Mouse (Mus musculus) heart, embryonic 16.5 days (tissue): Measurements from ENCODE around the gene Nacc2. TPM values are rescaled to one million over a fixed set of nuclear protein-coding genes. Genes with fewer than 3 reads are reported as not detected.

ENCODE experiments used
- ATAC-seq: fragments of 200-750 bp; cut with Nextera tagmentation; replicated peaks from 2 replicates; pipeline ENCODE4 v1.8.0; 2017; ENCODE audit warnings: moderate number of reproducible peaks; ENCODE audit not compliant: insufficient read depth, low FRiP score; ENCODE audit errors: extremely low read depth
- H3K27ac ChIP-seq: fragments of 300-500 bp; sonication (generic); 2 replicates; pipeline ENCODE4 v1.5.1; 2014; ENCODE audit warnings: mild to moderate bottlenecking, low read length, control low read depth, moderate library complexity
- H3K27me3 ChIP-seq: fragments of 300-500 bp; sonication (generic); 2 replicates; pipeline ENCODE4 v1.6.1; 2014; ENCODE audit warnings: low read length, mixed read lengths; ENCODE audit not compliant: control insufficient read depth, insufficient read depth
- H3K36me3 ChIP-seq: fragments of 300-500 bp; sonication (generic); 2 replicates; pipeline ENCODE4 v1.6.1; 2014; ENCODE audit not compliant: control insufficient read depth, insufficient read depth
- H3K4me1 ChIP-seq: fragments of 300-500 bp; sonication (generic); 2 replicates; pipeline ENCODE4 v1.6.1; 2014; ENCODE audit warnings: low read length, mixed read lengths; ENCODE audit not compliant: control insufficient read depth, insufficient read depth
- H3K4me2 ChIP-seq: fragments of 300-500 bp; sonication (generic); 2 replicates; pipeline ENCODE4 v1.6.1; 2014; ENCODE audit warnings: low read depth, mild to moderate bottlenecking, control low read depth, low read length
- H3K4me3 ChIP-seq: fragments of 300-500 bp; sonication (generic); 2 replicates; pipeline ENCODE4 v1.5.1; 2014; ENCODE audit warnings: mild to moderate bottlenecking, control low read depth, low read length
- H3K9ac ChIP-seq: fragments of 300-500 bp; sonication (generic); 2 replicates; pipeline ENCODE4 v1.6.1; 2014; ENCODE audit warnings: low read length, control low read depth
- H3K9me3 ChIP-seq: fragments of 300-500 bp; sonication (generic); replicated peaks from 2 replicates; pipeline ENCODE4 v1.6.1; 2016; ENCODE audit warnings: low read length; ENCODE audit not compliant: control insufficient read depth
- WGBS: fragments of 180-500 bp; shearing (Covaris S2); extraction: QIAGEN DNeasy Blood & Tissue Kit; methylation state at CpG from one replicate; pipeline ENCODE4 v1.1.7; 2014; 5-methylcytosine and 5-hydroxymethylcytosine counted together
- polyA plus RNA-seq: library from polyadenylated mRNA; unstranded; fragments of >200 nt; fragmentation: Nextera tagmentation; extraction: Ambion mirVana; gene quantifications from 2 replicates; pipeline ENCODE4 v1.2.1, GENCODE M21; 2015

Gene Nacc2
- polyA plus RNA-seq, 1 experiment from 2014 or later: 8.0 TPM

GRCm38 (mm10) chr2:26153909-26154340 is 30.9 kb upstream of the Nacc2 start:
- Histone ChIP-seq H3K27ac (no peak overlapping the region), H3K9me3 (no peaks in the 10 kb centered on the region), H3K4me3 (no peak overlapping the region), H3K4me1 (no peaks in the 10 kb centered on the region; the same call in 1 of the 2 replicates), H3K27me3 (no peaks in the 10 kb centered on the region), H3K9ac (no peak overlapping the region), H3K36me3 (no peaks in the 10 kb centered on the region), H3K4me2 (no peak overlapping the region)
- 12% methylated on average over 4 of the region's 4 CpGs for WGBS
- peak; percentile 70 for ATAC-seq

GRCm38 (mm10) chr2:26153295-26153694 is 30.3 kb upstream of the Nacc2 start:
- Histone ChIP-seq H3K27ac (no peak overlapping the region), H3K4me1 (no peaks in the 10 kb centered on the region; the same call in 1 of the 2 replicates), H3K4me3 (no peak overlapping the region), H3K4me2 (no peak overlapping the region), H3K9ac (no peak overlapping the region), H3K9me3 (no peaks in the 10 kb centered on the region), H3K27me3 (no peaks in the 10 kb centered on the region), H3K36me3 (no peaks in the 10 kb centered on the region)
- WGBS: 20% methylated on average over 4 of the region's 4 CpGs
- no peak for ATAC-seq

- 49% methylated on average over 7 of the region's 7 CpGs for WGBS
- Histone ChIP-seq H3K27me3 (no peaks in the 10 kb centered on the region), H3K9me3 (no peaks in the 10 kb centered on the region), H3K27ac (no peak overlapping the region), H3K4me3 (no peak overlapping the region), H3K36me3 (no peaks in the 10 kb centered on the region), H3K4me2 (no peak overlapping the region), H3K4me1 (no peaks in the 10 kb centered on the region), H3K9ac (no peak overlapping the region)
- ATAC-seq: no peak
Measured at GRCm38 (mm10) chr2:26147706-26148370, 24.8 kb upstream of the Nacc2 start.

GRCm38 (mm10) chr2:26146337-26147042 is 23.5 kb upstream of the Nacc2 start:
- no peak overlapping the region for H3K4me2 ChIP-seq
- no peaks in the 10 kb centered on the region for H3K9me3 ChIP-seq
- 39% methylated on average over 7 of the region's 7 CpGs for WGBS
- H3K4me1 ChIP-seq: no peaks in the 10 kb centered on the region
- no peaks in the 10 kb centered on the region for H3K36me3 ChIP-seq
- H3K27me3 ChIP-seq: no peaks in the 10 kb centered on the region
- no peak for ATAC-seq
- H3K4me3 ChIP-seq: no peak overlapping the region
- H3K9ac ChIP-seq: no peak overlapping the region
- no peak overlapping the region for H3K27ac ChIP-seq

GRCm38 (mm10) chr2:26145113-26145512 is 22.1 kb upstream of the Nacc2 start:
- Histone ChIP-seq H3K27me3 (no peaks in the 10 kb centered on the region), H3K4me2 (no peak overlapping the region), H3K9me3 (no peaks in the 10 kb centered on the region), H3K36me3 (no peaks in the 10 kb centered on the region), H3K4me3 (no peak overlapping the region), H3K9ac (no peak overlapping the region), H3K4me1 (peaks cover 5% of the 10 kb centered on the region; the same call in 1 of the 2 replicates), H3K27ac (no peak overlapping the region)
- 91% methylated on average over 4 of the region's 4 CpGs for WGBS
- no peak for ATAC-seq

GRCm38 (mm10) chr2:26144331-26144730 is 21.3 kb upstream of the Nacc2 start:
- Histone ChIP-seq H3K9ac (no peak overlapping the region), H3K4me2 (no peak overlapping the region), H3K4me1 (peaks cover 6% of the 10 kb centered on the region), H3K27ac (no peak overlapping the region), H3K27me3 (no peaks in the 10 kb centered on the region), H3K36me3 (no peaks in the 10 kb centered on the region), H3K9me3 (no peaks in the 10 kb centered on the region), H3K4me3 (no peak overlapping the region)
- ATAC-seq: no peak
- 67% methylated on average over 4 of the region's 4 CpGs for WGBS

- H3K27ac ChIP-seq: no peak overlapping the region
- no peaks in the 10 kb centered on the region for H3K9me3 ChIP-seq
- H3K4me1 ChIP-seq: peaks cover 12% of the 10 kb centered on the region
- no peaks in the 10 kb centered on the region for H3K27me3 ChIP-seq
- WGBS: 65% methylated on average over 2 of the region's 2 CpGs
- H3K4me2 ChIP-seq: no peak overlapping the region
- no peak for ATAC-seq
- no peak overlapping the region for H3K9ac ChIP-seq
- no peak overlapping the region for H3K4me3 ChIP-seq
- no peaks in the 10 kb centered on the region for H3K36me3 ChIP-seq
Measured at GRCm38 (mm10) chr2:26143556-26143955, 20.5 kb upstream of the Nacc2 start.

- H3K36me3 ChIP-seq: no peaks in the 10 kb centered on the region; the same call in 1 of the 2 replicates
- H3K27me3 ChIP-seq: no peaks in the 10 kb centered on the region
- WGBS: 85% methylated on average over 3 of the region's 3 CpGs
- H3K4me3 ChIP-seq: no peak overlapping the region
- no peak for ATAC-seq
- H3K9me3 ChIP-seq: no peaks in the 10 kb centered on the region
- no peak overlapping the region for H3K27ac ChIP-seq
- no peak overlapping the region for H3K9ac ChIP-seq
- peaks cover 17% of the 10 kb centered on the region for H3K4me1 ChIP-seq
- no peak overlapping the region for H3K4me2 ChIP-seq
Measured at GRCm38 (mm10) chr2:26142986-26143385, 20.0 kb upstream of the Nacc2 start.

- H3K27ac ChIP-seq: no peak overlapping the region
- no peak overlapping the region for H3K9ac ChIP-seq
- no peaks in the 10 kb centered on the region for H3K27me3 ChIP-seq
- no peak for ATAC-seq
- WGBS: 63% methylated on average over 12 of the region's 12 CpGs
- peaks cover 18% of the 10 kb centered on the region for H3K4me1 ChIP-seq
- no peak overlapping the region for H3K4me3 ChIP-seq
- no peak overlapping the region for H3K4me2 ChIP-seq
- no peaks in the 10 kb centered on the region for H3K9me3 ChIP-seq
- peaks cover 3% of the 10 kb centered on the region for H3K36me3 ChIP-seq
Measured at GRCm38 (mm10) chr2:26141893-26142635, 19.0 kb upstream of the Nacc2 start.
